Mouse (Mus musculus) testis, adult 2 months (tissue): Measurements from ENCODE around the gene Epc2. TPM values are rescaled to one million over a fixed set of nuclear protein-coding genes. Genes with fewer than 3 reads are reported as not detected.
"Not testable (repeated sequence)": the region's sequence is repeated elsewhere in the genome, so short reads cannot be mapped to it uniquely, and the experiment has no call there.

Experiments
- H3K27ac ChIP-seq: fragments of 200-500 bp; 2 replicates; pipeline ENCODE4 v1.5.1; 2012; ENCODE audit warnings: low read depth, low read length; ENCODE audit not compliant: control insufficient read depth, insufficient read depth
- H3K27me3 ChIP-seq: fragments of 200-500 bp; 2 replicates; pipeline ENCODE4 v1.6.1; 2012; ENCODE audit warnings: mild to moderate bottlenecking, low read length, moderate library complexity; ENCODE audit not compliant: control insufficient read depth, insufficient read depth
- H3K36me3 ChIP-seq: fragments of 200-500 bp; 2 replicates; pipeline ENCODE4 v1.6.1; 2012; ENCODE audit warnings: mild to moderate bottlenecking, low read length; ENCODE audit not compliant: control insufficient read depth, insufficient read depth
- H3K4me1 ChIP-seq: fragments of 200-500 bp; 2 replicates; pipeline ENCODE4 v1.6.1; 2012; ENCODE audit warnings: low read length; ENCODE audit not compliant: control insufficient read depth, insufficient read depth
- H3K4me3 ChIP-seq: fragments of 200-500 bp; 2 replicates; pipeline ENCODE4 v1.5.1; 2012; ENCODE audit warnings: low read depth, mild to moderate bottlenecking, low read length, moderate library complexity, mixed read lengths; ENCODE audit not compliant: control insufficient read depth
- CTCF ChIP-seq: fragments of 200-500 bp; IDR thresholded peaks from 2 replicates; pipeline ENCODE4 v1.5.1; 2012; ENCODE audit warnings: low read depth, mild to moderate bottlenecking, inconsistent platforms, low read length, moderate library complexity; ENCODE audit not compliant: control insufficient read depth, insufficient read depth, insufficient replicate concordance
- POLR2A ChIP-seq: fragments of 200-500 bp; IDR thresholded peaks from 2 replicates; pipeline ENCODE4 v1.6.1; 2012; ENCODE audit warnings: low read depth, mild to moderate bottlenecking, inconsistent platforms, low read length, moderate library complexity; ENCODE audit not compliant: control insufficient read depth
- polyA plus RNA-seq: library from polyadenylated mRNA; depleted of rRNA; stranded (reverse); fragments of >200 nt; gene quantifications from 2 replicates; pipeline ENCODE4 v1.2.3, GENCODE M21; 2012

The Epc2 gene
- polyA plus RNA-seq, 1 experiment = 13.2 TPM

DNA sequence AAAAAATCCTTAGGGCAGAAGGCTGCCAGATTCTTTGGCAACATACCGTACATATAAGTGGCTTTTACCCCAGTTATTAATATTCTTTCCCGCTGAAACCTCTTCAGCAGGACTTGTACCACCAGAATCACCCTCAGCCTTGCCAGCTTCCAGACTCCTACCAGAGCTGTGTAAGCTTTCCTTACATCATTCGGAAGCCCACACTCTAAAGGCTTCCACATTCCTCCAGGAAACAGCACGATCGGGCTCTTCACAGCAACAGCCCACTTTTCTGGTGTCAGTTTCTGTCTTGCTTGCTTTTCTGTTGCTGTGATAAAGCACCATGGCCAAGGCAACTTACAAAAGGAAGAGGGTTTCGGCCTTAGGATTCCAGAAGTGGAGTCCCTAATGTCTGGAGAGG, 21.2 kb downstream of the Epc2 start:
- Histone ChIP-seq H3K4me1 (no peaks in the 10 kb centered on the region; the same call in 1 of the 2 replicates), H3K27me3 (no peaks in the 10 kb centered on the region), H3K27ac (no peak overlapping the region), H3K4me3 (no peak overlapping the region), H3K36me3 (no peaks in the 10 kb centered on the region)
- TF ChIP-seq POLR2A (no peak), CTCF (no peak)

- no peaks in the 10 kb centered on the region for H3K27me3 ChIP-seq
- H3K4me1 ChIP-seq = no peaks in the 10 kb centered on the region
- no peak overlapping the region for H3K4me3 ChIP-seq
- no peak overlapping the region for H3K27ac ChIP-seq
- no peak for TF ChIP-seq CTCF
- H3K36me3 ChIP-seq = no peaks in the 10 kb centered on the region
Measured at GRCm38 (mm10) chr2:49482146-49482545, 30.9 kb downstream of the Epc2 start.

DNA sequence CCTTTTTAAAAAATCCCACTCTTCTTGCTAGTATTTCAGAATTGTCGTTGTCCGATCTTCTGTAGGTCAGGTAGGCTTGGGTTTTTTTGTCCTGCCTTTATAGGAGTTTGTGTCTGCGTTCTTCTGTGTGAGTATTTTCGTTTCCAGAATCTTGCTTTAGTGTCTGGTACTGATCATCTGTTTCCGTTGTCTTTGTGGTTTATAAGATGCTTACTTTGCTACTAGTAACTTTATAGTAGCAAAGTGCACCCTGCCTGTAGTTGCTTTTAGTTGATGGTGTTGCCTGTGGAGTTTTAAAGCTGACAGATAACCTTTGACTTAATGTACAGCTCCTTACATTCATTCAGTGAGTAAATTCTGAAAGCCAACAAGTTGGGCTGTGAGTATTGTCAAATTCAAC, 32.1 kb downstream of the Epc2 start:
- Histone ChIP-seq H3K27me3 (no peaks in the 10 kb centered on the region), H3K4me1 (no peaks in the 10 kb centered on the region), H3K36me3 (no peaks in the 10 kb centered on the region), H3K27ac (no peak overlapping the region), H3K4me3 (no peak overlapping the region)
- no peak for TF ChIP-seq CTCF
- TF ChIP-seq POLR2A = no peak

GRCm38 (mm10) chr2:49501435-49501834, 50.1 kb downstream of the Epc2 start:
- Histone ChIP-seq H3K4me1 (no peaks in the 10 kb centered on the region), H3K27me3 (no peaks in the 10 kb centered on the region), H3K27ac (no peak overlapping the region), H3K36me3 (no peaks in the 10 kb centered on the region), H3K4me3 (no peak overlapping the region)
- no peak for TF ChIP-seq CTCF
- no peak for TF ChIP-seq POLR2A

DNA sequence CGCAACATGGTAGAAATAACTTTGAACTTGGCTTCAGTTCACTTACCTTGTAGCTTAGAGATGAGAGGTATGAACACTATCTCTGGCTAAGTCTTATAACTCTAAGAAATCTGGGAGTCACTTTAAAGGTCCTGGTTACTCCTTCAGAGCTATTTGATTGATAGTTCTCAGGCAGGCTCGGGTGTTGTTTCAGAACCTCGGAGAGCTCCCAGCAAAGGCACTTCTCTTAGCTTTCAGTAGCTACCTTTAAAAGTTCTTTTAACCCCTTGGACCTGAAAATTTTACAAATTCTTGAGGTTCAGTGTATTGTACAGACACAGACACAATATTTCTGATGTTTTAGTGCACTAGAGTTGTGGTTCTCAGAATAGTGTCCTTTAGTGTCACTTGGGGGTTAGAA, 52.3 kb downstream of the Epc2 start:
- no peaks in the 10 kb centered on the region for H3K36me3 ChIP-seq
- H3K4me3 ChIP-seq = no peak overlapping the region
- H3K4me1 ChIP-seq = no peaks in the 10 kb centered on the region
- no peak overlapping the region for H3K27ac ChIP-seq
- no peak for TF ChIP-seq CTCF
- TF ChIP-seq POLR2A = no peak
- H3K27me3 ChIP-seq = no peaks in the 10 kb centered on the region

DNA sequence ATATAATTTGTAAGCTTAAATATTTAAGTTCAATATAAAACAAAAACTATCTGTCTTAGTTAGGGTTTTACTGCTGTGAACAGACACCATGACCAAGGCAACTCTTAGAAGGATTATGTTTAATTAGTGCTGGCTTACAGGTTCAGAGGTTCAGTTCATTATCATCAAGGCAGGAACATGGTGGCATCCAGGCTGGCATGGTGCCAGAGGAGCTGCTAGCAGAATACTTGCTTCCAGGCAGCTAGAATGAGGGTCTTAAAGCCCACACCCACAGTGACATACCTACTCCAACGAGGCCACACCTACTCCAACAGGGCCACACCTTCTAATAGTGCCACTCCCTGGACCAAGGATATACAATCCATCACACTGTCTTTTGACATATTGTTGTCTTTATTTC, 53.9 kb downstream of the Epc2 start:
- H3K27ac ChIP-seq, H3K4me3 ChIP-seq, H3K27me3 ChIP-seq, H3K4me1 ChIP-seq, H3K36me3 ChIP-seq: not testable (repeated sequence)

DNA sequence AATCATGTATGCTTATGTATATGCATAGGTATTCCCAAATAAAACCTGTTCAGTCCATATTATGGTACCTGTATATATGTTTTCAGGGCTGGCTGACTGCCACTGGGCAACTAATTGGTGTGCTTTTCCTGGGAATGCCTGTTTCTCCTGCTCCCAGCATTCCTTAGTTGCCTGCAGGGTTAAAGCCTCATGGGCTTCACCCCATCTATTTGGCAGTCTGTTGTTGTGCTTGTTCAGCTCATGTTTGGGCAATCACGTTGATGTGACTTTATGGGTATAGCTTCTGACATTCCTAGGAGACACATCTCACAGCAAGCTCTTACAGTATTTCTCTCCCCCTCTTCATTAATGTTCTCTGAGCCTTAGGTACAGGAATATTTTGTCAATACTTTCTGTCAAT, 59.5 kb downstream of the Epc2 start:
- no peaks in the 10 kb centered on the region for H3K27me3 ChIP-seq
- no peaks in the 10 kb centered on the region for H3K36me3 ChIP-seq
- TF ChIP-seq CTCF (no peak), POLR2A (no peak)
- no peak overlapping the region for H3K27ac ChIP-seq
- H3K4me1 ChIP-seq = no peaks in the 10 kb centered on the region
- no peak overlapping the region for H3K4me3 ChIP-seq

- no peaks in the 10 kb centered on the region for H3K36me3 ChIP-seq
- H3K4me1 ChIP-seq = no peaks in the 10 kb centered on the region
- no peak overlapping the region for H3K4me3 ChIP-seq
- no peak for TF ChIP-seq CTCF
- TF ChIP-seq POLR2A = no peak
- H3K27me3 ChIP-seq = no peaks in the 10 kb centered on the region
- H3K27ac ChIP-seq = no peak overlapping the region
Measured at GRCm38 (mm10) chr2:49516011-49516410, 64.7 kb downstream of the Epc2 start.
